Mouse (Mus musculus): ENCODE results near the gene H6pd. TPM values are rescaled to one million over a fixed set of nuclear protein-coding genes. Genes with fewer than 3 reads are reported as not detected.

Gene H6pd
- polyA plus RNA-seq, 1 experiment from 2014 or later = 5.8 TPM

- no peak for DNase-seq (ENCODE audit: low spot score)
- Histone ChIP-seq H3K27me3 (ENCODE audit: insufficient read depth, poor library complexity, severe bottlenecking) (peaks cover 38% of the 10 kb centered on the region), H3K4me1 (peaks cover 39% of the 10 kb centered on the region), H3K27ac (no peak overlapping the region; the same call in 1 of the 2 replicates), H3K4me3 (no peak overlapping the region), H3K36me3 (peaks cover 7% of the 10 kb centered on the region; the same call in 1 of the 2 replicates), H3K9me3 (no peaks in the 10 kb centered on the region)
- WGBS = 81% methylated on average over 13 of the region's 13 CpGs
These were observed 16.8 kb downstream of the H6pd start for GRCm38 (mm10) chr4:149991755-149992669.

GRCm38 (mm10) chr4:149990954-149991633 lies 17.7 kb downstream of the H6pd start:
- Histone ChIP-seq H3K36me3 (peaks cover 7% of the 10 kb centered on the region; the same call in 1 of the 2 replicates), H3K4me1 (peaks cover 36% of the 10 kb centered on the region), H3K4me3 (0 out of 2 replicates have a peak overlapping the region, but pooled peaks have one; percentile 9), H3K27me3 (ENCODE audit: insufficient read depth, poor library complexity, severe bottlenecking) (peaks cover 38% of the 10 kb centered on the region), H3K27ac (peak overlapping the region; percentile 74), H3K9me3 (no peaks in the 10 kb centered on the region)
- WGBS = 31% methylated on average over 9 of the region's 9 CpGs
- DNase-seq (ENCODE audit: low spot score) = no peak

- H3K27ac ChIP-seq = peak overlapping the region; percentile 74
- H3K9me3 ChIP-seq = no peaks in the 10 kb centered on the region
- WGBS = 15% methylated on average over 8 of the region's 8 CpGs
- peaks cover 36% of the 10 kb centered on the region for H3K4me1 ChIP-seq
- DNase-seq (ENCODE audit: low spot score) = no peak
- peaks cover 4% of the 10 kb centered on the region; the same call in 1 of the 2 replicates for H3K36me3 ChIP-seq
- H3K27me3 ChIP-seq (ENCODE audit: insufficient read depth, poor library complexity, severe bottlenecking) = peaks cover 35% of the 10 kb centered on the region
- H3K4me3 ChIP-seq = 0 out of 2 replicates have a peak overlapping the region, but pooled peaks have one; percentile 9
These were observed 18.4 kb downstream of the H6pd start for GRCm38 (mm10) chr4:149990212-149990953.

GRCm38 (mm10) chr4:149988931-149989556 lies 19.8 kb downstream of the H6pd start:
- Histone ChIP-seq H3K4me3 (peak overlapping the region; percentile 54), H3K27me3 (ENCODE audit: insufficient read depth, poor library complexity, severe bottlenecking) (peaks cover 40% of the 10 kb centered on the region), H3K36me3 (peaks cover under 1% of the 10 kb centered on the region; the same call in 1 of the 2 replicates), H3K4me1 (peaks cover 36% of the 10 kb centered on the region), H3K27ac (0 out of 2 replicates have a peak overlapping the region, but pooled peaks have one; percentile 47), H3K9me3 (no peaks in the 10 kb centered on the region)
- 7% methylated on average over 21 of the region's 21 CpGs for WGBS
- DNase-seq (ENCODE audit: low spot score) = peak; percentile 94

- no peaks in the 10 kb centered on the region for H3K9me3 ChIP-seq
- peaks cover 5% of the 10 kb centered on the region; the same call in 1 of the 2 replicates for H3K36me3 ChIP-seq
- H3K4me3 ChIP-seq = peak overlapping the region; percentile 54
- peaks cover 43% of the 10 kb centered on the region for H3K27me3 ChIP-seq (ENCODE audit: insufficient read depth, poor library complexity, severe bottlenecking)
- 71% methylated on average over 6 of the region's 6 CpGs for WGBS
- H3K4me1 ChIP-seq = peaks cover 33% of the 10 kb centered on the region
- no peak for DNase-seq (ENCODE audit: low spot score)
- 0 out of 2 replicates have a peak overlapping the region, but pooled peaks have one; percentile 47 for H3K27ac ChIP-seq
These were observed 20.5 kb downstream of the H6pd start for GRCm38 (mm10) chr4:149988301-149988700.

- no peaks in the 10 kb centered on the region for H3K9me3 ChIP-seq
- peaks cover 37% of the 10 kb centered on the region for H3K27me3 ChIP-seq (ENCODE audit: insufficient read depth, poor library complexity, severe bottlenecking)
- DNase-seq (ENCODE audit: low spot score) = no peak
- 75% methylated on average over 10 of the region's 10 CpGs for WGBS
- H3K4me1 ChIP-seq = peaks cover 28% of the 10 kb centered on the region
- no peak overlapping the region for H3K27ac ChIP-seq
- H3K4me3 ChIP-seq = no peak overlapping the region
- peaks cover 13% of the 10 kb centered on the region for H3K36me3 ChIP-seq
These were observed 22.0 kb downstream of the H6pd start for GRCm38 (mm10) chr4:149986671-149987417.

GRCm38 (mm10) chr4:149983921-149984645 lies 24.7 kb downstream of the H6pd start:
- peaks cover 17% of the 10 kb centered on the region for H3K4me1 ChIP-seq
- peaks cover 18% of the 10 kb centered on the region for H3K36me3 ChIP-seq
- DNase-seq (ENCODE audit: low spot score) = no peak
- no peaks in the 10 kb centered on the region for H3K9me3 ChIP-seq
- no peak overlapping the region for H3K27ac ChIP-seq
- peaks cover 34% of the 10 kb centered on the region for H3K27me3 ChIP-seq (ENCODE audit: insufficient read depth, poor library complexity, severe bottlenecking)
- no peak overlapping the region for H3K4me3 ChIP-seq
- 86% methylated on average over 23 of the region's 23 CpGs for WGBS

- peaks cover 18% of the 10 kb centered on the region for H3K36me3 ChIP-seq
- no peak for DNase-seq (ENCODE audit: low spot score)
- H3K27me3 ChIP-seq (ENCODE audit: insufficient read depth, poor library complexity, severe bottlenecking) = peaks cover 37% of the 10 kb centered on the region
- H3K4me3 ChIP-seq = no peak overlapping the region
- no peaks in the 10 kb centered on the region for H3K9me3 ChIP-seq
- 77% methylated on average over 15 of the region's 15 CpGs for WGBS
- H3K4me1 ChIP-seq = peaks cover 20% of the 10 kb centered on the region
- no peak overlapping the region for H3K27ac ChIP-seq
These were observed 26.7 kb downstream of the H6pd start for GRCm38 (mm10) chr4:149982154-149982553.

- Histone ChIP-seq H3K4me3 (peak overlapping the region; percentile 46), H3K27me3 (ENCODE audit: insufficient read depth, poor library complexity, severe bottlenecking) (peaks cover 34% of the 10 kb centered on the region), H3K27ac (0 out of 2 replicates have a peak overlapping the region, but pooled peaks have one; percentile 4), H3K9me3 (no peaks in the 10 kb centered on the region), H3K36me3 (peaks cover 18% of the 10 kb centered on the region), H3K4me1 (peaks cover 26% of the 10 kb centered on the region)
- DNase-seq (ENCODE audit: low spot score) = no peak
- WGBS = 4% methylated on average over 12 of the region's 12 CpGs
These were observed 29.0 kb downstream of the H6pd start for GRCm38 (mm10) chr4:149979819-149980308.

- 83% methylated on average over 2 of the region's 2 CpGs for WGBS
- no peak for DNase-seq (ENCODE audit: low spot score)
- Histone ChIP-seq H3K9me3 (no peaks in the 10 kb centered on the region), H3K4me3 (no peak overlapping the region), H3K27me3 (ENCODE audit: insufficient read depth, poor library complexity, severe bottlenecking) (peaks cover 25% of the 10 kb centered on the region), H3K36me3 (peaks cover 15% of the 10 kb centered on the region), H3K4me1 (peaks cover 29% of the 10 kb centered on the region), H3K27ac (no peak overlapping the region)
These were observed 30.0 kb downstream of the H6pd start for GRCm38 (mm10) chr4:149978820-149979219.

Data from heart, embryonic 10.5 days (tissue).